Mouse (Mus musculus) spleen, postnatal 36 days (tissue): ENCODE data around the gene Tmie.

ENCODE experiments used
- DNase-seq, 2 experiments: peaks; one replicate each; pipeline ENCODE4 v3.0.0; 2022; ENCODE audit warnings: low spot score in 2 of 2, mixed read lengths in 1 of 2

Gene Tmie

DNA sequence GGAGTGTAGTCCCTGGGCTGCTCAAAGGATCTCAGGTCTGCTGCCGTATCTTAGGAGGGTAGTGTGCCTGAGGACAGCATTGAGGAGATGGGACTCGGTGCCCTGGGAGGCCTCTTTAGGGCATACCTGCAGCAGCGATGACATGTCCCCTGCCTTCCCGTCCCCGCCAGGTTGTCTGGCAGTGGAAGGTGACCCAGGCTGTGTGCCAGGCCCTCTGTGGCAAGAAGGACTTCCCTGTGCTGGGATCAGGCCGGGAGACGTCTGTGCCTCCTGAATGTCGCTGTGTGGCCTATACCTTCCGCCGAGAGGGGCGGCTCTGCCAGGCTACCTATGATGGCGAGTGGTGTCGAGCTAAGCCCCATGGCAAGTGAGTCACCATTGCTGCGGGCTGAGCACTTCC is 9.0 kb upstream of the Tmie start:
- no peak for DNase-seq

GRCm38 (mm10) chr9:110887388-110888303 is 7.7 kb upstream of the Tmie start:
- no peak for DNase-seq

- DNase-seq = no peak
Observed at GRCm38 (mm10) chr9:110881953-110882352, 2.0 kb upstream of the Tmie start.

DNA sequence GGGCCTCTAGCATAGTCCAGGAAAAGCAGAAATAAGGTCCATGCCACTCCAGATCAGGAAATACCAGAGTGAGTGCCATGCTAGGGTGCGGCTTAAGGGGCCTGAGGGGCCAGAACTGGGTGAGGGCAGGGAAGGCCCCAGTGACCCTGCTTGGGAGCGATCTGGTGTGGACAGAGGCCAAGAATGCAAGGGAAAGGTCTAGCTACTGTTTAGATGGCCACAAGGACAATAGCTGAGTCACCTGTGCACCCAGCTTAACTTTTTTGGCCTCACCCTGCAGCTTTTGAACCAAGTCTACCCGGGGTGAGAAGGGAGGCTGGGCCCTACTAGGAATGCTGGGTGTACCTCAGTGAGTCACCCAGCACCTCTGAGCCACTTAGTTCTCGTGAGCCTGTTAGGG is 859 bp upstream of the Tmie start:
- no peak for DNase-seq

DNA sequence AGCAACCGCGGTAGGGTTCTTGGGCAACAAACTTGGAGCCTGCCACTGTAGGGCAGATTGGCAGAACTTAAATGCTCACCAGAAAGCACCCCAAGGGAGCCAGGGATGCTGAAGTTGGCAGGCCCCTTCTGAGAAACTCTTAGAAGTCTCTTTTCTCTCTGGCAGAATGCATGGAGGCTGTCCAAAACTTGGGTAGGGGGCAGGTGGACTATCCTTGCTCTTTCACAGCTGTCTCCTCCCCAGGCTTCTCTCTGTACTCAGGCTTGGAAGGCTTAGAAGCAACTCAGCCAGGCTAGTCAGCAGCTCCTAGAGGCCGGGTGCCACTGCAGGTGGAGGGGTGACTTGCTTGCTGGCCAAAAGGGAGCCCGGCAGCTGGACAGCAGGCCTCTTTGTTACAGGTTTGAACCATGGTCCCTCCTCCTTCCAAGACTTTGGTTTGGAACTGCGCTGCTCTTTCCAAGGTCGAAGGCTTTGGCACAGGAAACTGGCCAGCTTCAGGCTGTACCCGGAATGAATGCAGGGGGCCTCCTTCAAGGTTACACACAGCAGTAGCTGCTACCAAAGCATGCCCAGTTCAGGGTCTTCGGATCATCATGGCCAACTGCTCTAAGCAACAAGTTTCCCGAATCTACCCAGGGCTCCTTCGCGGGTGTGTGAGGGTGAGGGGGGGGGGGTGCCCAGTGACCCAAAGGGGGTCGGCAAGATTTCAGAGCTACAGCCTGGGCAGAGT is 557 bp downstream of the Tmie start, which contains the start of gene Als2cl:
Gene Als2cl, plus strand, starts transcription at position 680 of the 730 bp plus-strand sequence.
- DNase-seq = no peak

GRCm38 (mm10) chr9:110877888-110878287 is 2.0 kb downstream of the Tmie start:
- no peak for DNase-seq

- no peak for DNase-seq
Observed at GRCm38 (mm10) chr9:110877353-110877752, 2.6 kb downstream of the Tmie start.

- no peak for DNase-seq
Observed at GRCm38 (mm10) chr9:110875288-110875695, 4.6 kb downstream of the Tmie start.

DNA sequence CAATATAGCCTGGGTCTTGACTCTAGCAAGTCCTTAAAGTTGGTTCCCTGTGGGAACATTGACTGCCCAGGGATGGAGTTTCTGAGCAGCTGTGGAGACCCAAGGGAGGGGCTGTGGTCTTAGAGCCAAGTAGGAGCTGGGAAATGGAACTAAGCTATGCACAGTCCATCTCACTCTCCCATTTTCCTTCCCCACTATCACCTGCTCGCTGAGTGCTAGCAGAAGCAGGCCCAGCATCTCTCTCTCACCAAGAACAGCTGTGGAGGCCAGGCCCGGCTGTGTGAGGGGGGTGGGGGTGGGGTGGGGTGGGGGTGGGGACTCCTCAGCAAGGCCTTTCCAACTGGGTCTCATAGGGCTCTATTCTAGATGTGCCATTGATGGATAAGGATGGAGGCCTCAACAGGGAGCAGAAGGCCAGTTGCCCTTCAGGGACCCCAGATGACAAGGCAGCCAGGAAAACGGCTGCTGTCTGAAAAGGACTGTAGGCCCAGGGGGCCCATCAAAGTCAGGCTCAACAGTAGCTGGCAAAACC is 5.2 kb downstream of the Tmie start:
- DNase-seq = no peak

DNA sequence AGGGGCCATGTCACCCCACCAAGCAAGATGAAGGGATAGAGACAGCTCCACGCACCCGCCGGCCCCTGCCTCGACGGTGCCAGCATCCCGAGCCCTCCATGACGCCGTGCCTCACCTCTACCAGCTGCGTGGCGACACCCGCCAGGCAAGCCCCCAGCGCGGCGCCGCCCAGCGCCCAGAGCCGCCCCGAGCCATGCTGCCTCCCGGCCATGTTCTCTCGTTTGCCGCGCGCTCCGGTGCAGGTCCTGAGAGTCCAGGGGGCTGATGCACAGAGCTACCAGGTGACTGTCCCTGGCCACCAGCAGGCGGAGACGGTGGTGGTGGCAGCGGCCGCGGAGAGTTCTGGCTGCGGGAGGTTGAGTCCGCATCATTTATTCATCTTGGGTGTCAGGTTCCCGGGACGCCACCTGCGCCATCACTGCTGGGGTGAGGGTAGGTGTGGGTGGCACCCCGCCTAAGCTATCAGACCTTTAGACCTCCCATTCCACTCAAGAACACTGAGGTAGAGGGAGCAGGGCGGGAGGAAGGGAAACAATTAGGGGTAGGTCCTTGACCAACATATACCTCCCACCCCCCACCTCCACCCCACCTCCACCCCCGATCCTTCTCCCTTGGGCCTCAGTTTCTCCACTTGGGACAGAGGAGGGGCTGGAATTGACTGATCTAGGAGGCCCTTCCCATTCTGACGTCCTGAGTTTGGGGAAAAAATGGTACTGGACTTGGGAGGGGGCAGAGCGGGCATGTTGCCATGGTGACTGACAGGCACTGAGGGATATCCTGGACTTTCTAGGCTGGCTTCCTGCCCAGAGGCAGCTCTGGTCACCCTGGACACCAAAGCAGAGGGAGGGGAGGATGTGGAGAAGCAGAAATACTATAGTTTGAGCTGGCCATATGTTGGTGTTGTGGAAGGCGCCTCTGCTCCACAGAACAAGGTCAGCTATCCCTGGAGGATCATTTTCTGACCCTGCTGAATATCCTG is 5.9 kb downstream of the Tmie start:
- no peak for DNase-seq

DNA sequence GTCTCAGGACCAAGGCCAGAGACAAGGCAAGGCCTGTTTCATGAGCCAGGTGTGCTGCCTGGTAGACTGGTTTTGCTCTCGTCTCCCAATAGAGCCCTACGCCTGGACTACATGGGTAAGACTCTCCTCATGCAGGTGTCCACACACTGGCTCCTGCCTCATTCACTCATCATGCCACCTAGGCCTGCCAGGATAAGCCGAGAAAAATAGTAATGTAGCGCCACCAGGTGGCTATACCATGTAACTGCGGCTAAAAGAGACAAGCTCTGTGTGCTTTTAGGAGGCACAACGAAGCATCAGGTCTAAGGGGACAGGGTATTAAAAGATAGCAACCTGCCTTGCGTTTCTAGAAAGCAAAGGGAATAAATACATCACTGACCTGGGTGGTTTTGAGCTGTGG is 8.9 kb downstream of the Tmie start:
- DNase-seq = peak in 1 of 2 experiments; percentile 29

- DNase-seq = no peak
Observed at GRCm38 (mm10) chr9:110858967-110859596, 20.8 kb downstream of the Tmie start.

DNA sequence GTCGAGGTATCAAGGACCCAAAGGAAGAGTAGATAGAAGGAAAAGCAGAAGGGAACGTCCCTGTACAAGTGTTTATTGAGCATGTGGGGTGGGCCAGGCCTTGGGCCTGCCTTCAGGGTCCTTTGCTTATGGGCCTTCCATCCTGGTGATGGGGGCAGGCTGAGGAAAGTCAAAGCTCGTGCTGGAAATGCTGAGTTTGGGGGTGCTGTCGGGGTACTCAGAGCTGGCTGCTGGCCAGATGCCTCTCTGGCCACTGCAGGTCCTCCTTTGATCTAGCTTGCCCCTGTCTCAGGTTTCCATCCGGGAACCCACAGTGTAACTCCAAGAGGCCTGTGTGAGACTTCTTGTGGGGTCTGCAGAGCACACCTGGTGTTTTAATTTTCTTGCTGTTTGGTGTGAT is 21.4 kb downstream of the Tmie start:
- DNase-seq = no peak

- no peak for DNase-seq
Observed at GRCm38 (mm10) chr9:110857781-110858472, 22.0 kb downstream of the Tmie start, which contains the start of gene Prss50. Gene Prss50, plus strand, starts transcription at chr9:110857967.

DNA sequence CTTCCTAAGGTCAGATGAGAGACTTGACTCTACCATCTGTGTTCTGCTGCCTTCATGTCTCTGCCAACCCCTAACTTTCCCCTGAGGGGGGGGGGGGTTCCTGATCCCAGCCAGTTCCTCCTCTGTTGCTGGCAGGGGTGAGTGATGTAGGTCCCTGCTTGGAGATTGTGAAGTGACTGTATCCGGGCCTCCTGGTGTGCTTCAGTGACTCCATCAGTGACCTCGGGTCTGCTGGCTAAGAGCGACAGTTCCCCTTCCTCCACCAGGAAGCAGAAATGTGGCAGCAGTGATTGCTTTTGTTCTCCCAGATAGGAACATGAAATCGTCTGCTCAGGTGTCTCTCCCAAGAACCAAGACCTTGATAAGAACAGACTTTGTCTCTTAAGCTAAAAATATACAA is 23.0 kb downstream of the Tmie start:
- DNase-seq = no peak

GRCm38 (mm10) chr9:110855903-110856302 is 24.0 kb downstream of the Tmie start:
- no peak for DNase-seq

- no peak for DNase-seq
Observed at GRCm38 (mm10) chr9:110849162-110849561, 30.8 kb downstream of the Tmie start.

- no peak for DNase-seq
Observed at GRCm38 (mm10) chr9:110844206-110844605, 35.7 kb downstream of the Tmie start, which contains the start of gene Prss46. Gene Prss46, plus strand, starts transcription at chr9:110844506.

DNA sequence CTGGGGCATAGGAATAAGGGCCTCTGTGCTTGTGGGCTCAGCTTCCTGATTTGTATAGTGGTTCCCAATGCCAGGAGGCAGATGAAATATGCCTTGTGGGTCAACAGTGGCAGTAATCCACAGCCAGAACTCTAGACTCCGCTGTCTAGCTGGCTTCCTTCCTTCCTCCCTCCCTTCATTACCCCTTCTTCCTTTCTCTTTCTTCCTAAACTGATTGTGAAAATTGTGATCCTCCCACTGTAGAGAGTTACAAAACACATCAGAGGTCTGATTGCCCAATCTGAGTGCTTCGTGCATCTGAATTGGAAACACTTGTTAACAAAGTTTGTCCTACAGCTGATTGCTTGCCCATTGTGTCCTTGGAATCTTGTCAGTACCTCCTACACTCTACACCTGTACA is 38.5 kb downstream of the Tmie start:
- DNase-seq = no peak

GRCm38 (mm10) chr9:110840905-110841304 is 39.0 kb downstream of the Tmie start:
- no peak for DNase-seq
